Mouse (Mus musculus) ES-E14 (cell line): Measurements from ENCODE around the gene Hrasls5.

Experiments
- CHD2 ChIP-seq: IDR thresholded peaks from 2 replicates; pipeline ENCODE4 v1.6.1; 2014; ENCODE audit warnings: mild to moderate bottlenecking, low read depth, low read length, inconsistent platforms
- MAFK ChIP-seq: IDR thresholded peaks from 2 replicates; pipeline ENCODE4 v1.6.1; 2014; ENCODE audit warnings: mild to moderate bottlenecking, low read depth, low read length, inconsistent platforms; ENCODE audit not compliant: insufficient read depth

GRCm38 (mm10) chr19:7585279-7585678, 27.1 kb upstream of the Hrasls5 start:
- TF ChIP-seq CHD2 (no peak), MAFK (no peak)
